Mouse (Mus musculus): ENCODE data around the gene Crk.

The Crk gene

DNA sequence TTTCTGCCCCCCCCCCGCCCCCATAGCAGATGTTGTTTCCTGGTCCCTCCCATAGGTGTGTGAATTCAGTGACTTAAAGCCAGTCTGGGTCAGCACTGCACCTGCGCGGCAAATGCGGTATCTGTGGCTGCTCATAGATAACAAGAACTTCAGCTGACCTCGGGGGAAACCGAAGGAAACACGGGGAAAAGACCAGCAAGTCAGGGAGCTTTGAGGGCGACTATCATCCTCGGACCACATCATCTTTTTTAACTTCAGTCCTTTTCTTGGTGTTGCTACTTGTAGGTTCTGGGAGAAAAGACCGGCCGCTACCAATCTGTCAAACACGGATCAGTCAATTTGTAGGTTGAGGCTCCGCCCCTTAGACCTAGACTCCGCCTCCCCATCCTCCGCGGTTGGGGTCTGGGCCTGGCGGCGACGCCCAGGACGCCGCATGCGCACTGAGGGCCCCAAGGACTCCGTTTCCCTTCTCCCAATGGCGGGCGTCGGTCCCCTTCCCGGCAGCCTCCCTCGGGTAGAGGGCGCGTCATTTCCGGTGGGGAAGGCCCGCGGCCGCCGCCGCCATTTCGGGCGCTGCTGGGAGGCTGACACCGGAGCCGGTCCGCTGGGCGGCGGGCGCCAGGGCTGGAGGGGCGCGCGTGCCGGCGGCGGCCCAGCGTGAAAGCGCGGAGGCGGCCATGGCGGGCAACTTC is at the start of gene Crk:
Gene Crk, plus strand, starts transcription at position 513 of the 692 bp plus-strand sequence.
- peak; percentile 90 for DNase-seq (ENCODE audit: low spot score)

DNA sequence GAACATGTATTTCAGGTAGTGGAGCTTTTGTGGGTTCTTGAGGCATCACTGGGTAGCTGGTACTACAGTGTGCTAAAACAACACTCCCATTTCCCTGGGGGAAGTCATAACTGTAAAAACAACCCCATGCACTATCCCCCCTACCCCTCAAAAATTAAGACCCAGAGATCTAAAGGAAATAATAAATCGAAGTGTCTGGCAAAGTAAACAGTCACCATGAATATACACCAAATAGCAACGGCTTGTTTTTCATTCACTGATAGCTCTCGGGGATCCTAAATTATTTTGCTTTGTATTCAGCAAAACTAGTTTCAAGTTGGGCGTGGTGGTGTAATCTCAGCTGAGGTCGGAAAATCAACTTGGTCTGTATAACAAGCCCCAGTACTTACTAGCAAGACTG is 49.0 kb upstream of the Crk start:
- no peak for DNase-seq (ENCODE audit: low spot score)

DNA sequence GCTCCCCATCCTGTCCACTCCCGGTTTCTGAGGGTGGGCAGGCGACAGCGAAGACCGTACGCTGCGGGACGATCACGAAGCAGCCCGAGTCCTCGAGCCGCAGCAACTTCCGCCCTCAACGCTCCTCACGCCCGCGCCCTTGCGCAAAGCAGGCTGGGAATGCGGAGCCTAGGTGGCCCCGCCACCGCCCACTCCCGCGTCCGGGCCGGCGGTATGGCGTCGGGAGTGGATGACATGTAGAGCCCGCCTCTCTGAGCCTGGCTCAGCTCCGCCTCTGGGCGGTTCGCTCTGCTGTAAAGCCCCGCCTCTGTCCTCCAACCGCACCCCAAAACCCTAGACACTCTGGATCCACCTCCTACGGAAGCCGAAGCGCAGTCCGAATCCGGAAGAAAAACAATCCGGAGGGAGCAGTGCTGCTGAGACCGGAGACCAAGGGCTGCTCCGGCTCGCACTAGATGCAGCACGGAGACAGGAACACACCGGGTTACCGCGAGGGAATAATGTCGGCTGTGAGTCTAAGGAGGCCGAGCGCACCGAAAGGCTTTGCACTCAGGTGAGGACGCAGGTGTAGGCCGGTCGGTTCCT is 48.3 kb upstream of the Crk start, which contains the start of gene Inpp5k:
Gene Inpp5k, plus strand, starts transcription at position 344 of the 585 bp plus-strand sequence.
- peak; percentile 76 for DNase-seq (ENCODE audit: low spot score)

DNA sequence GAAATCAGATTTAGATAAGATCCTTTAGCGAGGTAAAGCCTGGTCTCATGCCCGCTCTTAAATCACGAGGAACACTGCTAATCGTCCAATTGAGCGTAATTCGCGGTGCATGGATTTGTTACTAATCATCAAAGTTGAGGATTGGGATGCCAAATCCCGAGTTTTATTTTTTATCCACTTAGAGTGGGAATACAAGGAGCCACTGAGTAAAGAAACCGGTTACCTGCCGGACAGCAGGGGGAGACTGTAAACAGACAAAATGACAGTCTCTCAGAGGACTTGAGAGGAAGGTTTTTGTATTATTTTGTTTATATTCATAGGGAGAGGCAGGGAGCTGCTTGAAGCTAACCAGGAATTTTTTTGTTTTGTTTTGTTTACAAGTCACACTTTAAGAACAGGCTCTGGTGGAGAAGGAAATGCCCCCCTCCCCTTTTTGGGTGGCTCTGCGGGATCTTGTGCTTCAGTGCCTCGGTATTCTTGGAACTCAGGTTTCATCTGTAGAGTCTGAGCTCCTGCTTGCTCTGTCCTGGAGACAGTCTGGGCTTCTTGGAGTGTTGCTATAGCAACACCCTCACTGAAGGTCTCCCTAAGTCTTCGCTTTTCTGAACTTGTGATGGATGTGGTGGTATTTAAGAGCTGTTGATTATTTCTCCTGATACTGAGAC is 47.4 kb upstream of the Crk start:
- no peak for DNase-seq (ENCODE audit: low spot score)

DNA sequence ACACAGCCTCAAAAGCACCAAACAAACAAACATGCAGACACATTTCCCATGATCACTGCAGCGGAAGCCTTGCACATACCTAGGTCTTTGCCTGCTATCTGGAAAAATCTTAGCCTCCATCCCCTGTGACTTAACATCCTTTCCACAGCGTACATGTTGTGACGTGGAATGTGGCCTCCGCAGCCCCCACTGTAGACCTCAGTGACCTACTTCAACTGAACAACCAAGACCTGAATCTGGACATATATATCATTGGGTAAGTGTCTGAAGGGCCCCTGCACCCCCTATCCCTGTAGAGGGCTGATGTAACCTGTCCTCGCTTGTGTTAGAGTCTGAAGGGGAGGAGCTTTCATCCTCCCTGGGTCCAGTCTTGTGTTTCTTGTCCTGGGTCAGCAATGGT is 46.1 kb upstream of the Crk start:
- DNase-seq (ENCODE audit: low spot score) = no peak

DNA sequence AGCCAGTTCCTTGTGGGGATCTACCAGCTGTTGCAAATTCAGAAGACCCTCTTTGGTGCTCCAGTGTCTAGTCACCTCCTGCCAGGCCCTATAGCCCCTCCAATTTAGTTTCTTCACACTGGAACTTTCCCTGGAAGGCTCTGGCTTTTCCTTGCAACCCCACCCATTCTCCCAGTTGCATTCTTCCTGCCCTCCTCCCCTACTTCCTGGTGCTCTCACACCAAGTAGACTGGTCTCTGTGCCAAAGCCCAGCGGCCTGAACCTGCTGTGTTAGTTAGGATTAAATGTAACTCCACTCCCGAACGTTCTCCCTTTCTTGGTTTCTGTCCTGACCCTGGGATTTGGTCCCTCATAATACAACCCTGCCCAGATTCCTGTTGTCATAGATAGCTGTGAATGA is 44.3 kb upstream of the Crk start:
- DNase-seq (ENCODE audit: low spot score) = no peak

DNA sequence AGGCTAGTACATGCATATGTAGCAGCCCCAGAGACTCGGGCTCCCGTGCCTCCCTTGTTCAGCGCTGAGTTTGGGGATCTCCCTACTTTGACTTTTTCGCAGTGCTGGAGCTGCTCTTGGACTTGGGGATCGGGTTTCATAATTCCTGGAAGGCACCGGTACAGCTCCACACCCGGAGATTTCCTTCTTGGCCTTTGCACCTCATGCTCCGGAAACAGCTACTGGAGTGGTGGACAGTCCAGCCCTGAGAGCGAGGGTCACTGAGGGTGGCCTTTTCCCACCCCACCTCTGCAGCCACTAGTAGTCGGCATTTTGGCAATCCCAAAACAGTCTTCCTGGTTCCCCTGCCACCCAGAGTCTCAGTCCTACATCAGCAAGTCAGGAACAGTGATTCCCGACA is 43.7 kb upstream of the Crk start:
- no peak for DNase-seq (ENCODE audit: low spot score)

DNA sequence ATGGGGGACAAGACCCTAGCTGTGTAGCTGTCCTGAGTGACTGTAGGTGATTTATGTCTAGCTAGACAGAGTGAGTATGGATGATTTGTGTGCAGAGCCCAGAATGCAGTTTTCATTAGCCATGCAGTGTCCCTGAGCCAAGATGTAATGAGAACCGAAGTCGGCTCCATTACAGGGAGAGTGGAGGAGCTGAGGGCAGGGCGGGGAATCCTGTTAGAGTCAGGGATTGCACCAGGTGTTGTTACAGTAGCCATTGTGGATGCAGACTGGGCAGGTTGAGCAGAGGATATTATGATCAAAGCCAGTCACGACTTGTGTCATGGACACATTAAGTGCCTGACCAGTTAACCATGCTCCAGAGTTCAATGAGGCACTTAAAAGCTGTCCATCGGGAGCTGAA is 35.7 kb upstream of the Crk start:
- DNase-seq (ENCODE audit: low spot score) = no peak

DNA sequence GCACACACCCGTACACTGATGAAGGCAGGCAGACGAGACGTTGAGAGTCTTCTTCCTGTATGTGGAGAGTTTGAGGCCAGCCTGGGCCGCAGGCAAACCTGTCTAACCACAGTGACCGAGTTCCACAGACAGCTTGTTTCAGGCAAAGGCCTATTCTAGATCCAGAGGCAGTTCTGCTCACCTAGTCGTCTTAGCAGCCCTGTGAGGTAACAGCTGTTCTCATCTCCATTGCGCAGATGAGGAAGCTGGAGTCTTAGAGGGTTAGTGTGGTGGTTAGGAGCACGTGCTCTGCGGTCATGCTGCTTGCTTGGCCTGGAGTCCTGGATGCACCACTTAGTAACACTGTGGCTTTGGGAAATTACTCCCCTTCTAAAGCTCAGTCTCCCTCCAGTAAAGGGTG is 34.4 kb upstream of the Crk start:
- no peak for DNase-seq (ENCODE audit: low spot score)

DNA sequence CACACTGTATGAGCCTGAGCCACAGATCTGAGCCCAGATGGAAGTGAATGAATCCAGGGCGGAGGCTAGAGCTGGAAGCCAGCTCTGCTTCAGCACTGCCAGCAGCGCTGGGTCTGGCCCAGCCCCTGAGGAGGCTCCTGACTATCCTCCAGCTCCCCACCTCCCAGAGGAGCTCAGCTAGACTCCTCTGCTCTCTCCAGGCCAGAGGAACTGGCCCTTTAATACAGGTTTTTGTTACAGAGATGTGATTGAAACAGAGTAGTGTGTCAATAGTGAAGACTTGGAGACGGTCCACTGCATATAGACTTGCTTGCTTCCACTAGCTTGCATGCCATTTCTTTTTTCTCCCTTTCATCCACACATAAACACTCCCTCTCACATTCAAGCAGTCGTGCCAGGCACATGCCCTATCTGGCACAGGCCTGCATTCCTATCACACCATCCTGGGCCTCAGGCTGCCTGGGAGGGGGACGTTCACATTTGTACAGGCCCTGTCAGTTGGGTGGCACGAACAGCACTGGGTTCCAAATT is 31.3 kb upstream of the Crk start:
- no peak for DNase-seq (ENCODE audit: low spot score)

DNA sequence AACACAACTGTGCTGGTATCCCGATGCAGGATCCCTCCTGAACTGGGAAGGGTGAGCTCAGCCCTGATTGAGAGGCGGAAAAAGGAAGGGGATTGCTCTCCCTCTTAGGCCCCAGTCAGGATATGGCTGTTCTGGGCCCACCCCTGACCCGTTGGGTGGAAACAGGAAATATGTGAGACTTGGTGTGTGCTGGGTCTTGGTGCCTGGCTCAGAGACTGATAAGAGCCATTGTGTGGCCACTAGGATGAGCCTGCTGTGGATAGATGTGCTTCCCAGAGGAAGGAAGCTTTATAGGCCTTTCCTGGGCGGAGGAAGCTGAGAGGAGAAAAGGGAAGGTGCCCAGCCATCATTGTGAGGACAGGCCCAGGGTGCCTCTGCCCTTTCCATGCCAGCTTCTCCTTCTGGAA is 29.9 kb upstream of the Crk start:
- no peak for DNase-seq (ENCODE audit: low spot score)

DNA sequence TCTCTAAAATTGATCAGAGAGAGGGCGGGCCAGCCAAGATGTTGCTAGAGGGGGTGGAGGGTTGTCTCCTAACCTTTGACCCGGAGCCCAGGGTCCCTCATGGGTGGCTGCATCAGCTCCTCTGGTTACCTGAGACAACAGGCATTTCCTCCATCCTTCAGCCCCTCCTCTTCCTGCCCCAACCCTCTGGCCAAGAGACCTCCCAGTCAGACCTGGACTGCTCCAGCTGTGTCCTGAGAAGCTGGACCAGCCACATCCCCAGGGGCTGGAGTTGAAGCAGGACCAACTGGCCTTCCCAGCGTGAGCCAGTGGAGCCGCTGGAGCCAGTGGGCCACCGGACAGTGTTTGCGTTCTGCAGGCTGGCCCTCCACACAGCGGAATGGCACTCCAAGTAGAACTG is 28.7 kb upstream of the Crk start, which contains the start of gene Myo1c:
Gene Myo1c, plus strand, starts transcription at position 194 of the 400 bp plus-strand sequence.
- no peak for DNase-seq (ENCODE audit: low spot score)

DNA sequence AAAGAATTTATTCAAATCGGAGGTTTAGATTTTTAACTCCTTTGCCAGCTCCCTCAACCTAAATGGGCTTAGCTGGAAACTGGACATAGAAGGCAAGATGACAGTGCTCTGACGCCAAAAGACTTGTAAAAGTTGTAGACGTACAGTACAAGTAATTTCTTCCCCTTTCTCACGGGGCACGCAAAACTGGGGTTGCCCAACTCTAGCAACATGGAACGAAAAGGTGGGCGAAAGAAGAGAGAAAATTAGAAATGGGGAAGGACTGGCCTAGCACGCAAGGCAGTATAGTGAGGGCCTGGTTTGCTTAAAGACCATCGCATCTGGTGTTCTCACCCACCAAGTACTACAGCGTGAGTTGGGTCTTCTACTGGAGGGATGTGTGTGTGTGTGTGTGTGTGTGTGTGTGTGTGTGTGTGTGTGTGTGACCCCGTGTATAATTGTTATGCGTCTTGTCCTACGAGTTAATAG is 28.1 kb upstream of the Crk start:
- DNase-seq (ENCODE audit: low spot score) = no peak

DNA sequence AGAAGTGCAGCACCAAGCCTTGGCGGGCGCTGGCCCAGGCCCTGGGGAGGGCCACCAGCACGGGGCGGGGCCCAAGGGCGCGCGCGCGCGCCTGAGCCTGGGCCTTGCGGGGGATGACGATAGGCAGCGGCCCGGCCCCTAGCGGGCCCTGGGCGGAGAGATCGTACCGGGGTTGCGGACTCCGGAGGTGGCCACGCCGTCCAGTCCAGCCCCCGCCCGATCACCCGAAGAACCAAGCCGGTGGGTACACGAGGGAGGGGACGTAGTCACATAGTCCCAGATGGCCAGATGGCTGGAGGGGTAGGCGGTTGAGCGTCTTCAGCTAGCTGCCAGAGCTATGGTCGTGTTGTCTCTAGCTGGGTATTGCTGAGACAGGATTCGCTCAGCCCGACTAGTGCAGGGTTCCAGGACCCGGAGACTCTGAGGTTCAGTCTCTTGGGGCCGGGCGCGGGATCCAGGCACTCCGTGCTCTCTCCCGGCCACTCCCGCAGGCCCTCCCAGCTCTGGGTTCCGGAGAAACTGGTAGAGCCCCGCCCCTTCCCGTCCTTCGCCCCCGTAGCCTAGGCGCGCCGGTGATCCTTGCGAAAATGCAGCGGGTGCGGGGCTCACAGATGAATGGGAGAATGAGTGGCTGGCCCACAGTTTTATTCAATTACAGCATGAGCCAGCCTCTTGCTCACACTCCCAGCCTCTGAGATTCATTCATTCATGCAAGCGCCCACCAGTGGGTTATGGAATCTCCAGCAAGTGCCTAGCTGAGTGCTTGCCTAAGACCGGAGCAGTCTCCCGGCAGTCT is 27.4 kb upstream of the Crk start:
- peak; percentile 67 for DNase-seq (ENCODE audit: low spot score)

DNA sequence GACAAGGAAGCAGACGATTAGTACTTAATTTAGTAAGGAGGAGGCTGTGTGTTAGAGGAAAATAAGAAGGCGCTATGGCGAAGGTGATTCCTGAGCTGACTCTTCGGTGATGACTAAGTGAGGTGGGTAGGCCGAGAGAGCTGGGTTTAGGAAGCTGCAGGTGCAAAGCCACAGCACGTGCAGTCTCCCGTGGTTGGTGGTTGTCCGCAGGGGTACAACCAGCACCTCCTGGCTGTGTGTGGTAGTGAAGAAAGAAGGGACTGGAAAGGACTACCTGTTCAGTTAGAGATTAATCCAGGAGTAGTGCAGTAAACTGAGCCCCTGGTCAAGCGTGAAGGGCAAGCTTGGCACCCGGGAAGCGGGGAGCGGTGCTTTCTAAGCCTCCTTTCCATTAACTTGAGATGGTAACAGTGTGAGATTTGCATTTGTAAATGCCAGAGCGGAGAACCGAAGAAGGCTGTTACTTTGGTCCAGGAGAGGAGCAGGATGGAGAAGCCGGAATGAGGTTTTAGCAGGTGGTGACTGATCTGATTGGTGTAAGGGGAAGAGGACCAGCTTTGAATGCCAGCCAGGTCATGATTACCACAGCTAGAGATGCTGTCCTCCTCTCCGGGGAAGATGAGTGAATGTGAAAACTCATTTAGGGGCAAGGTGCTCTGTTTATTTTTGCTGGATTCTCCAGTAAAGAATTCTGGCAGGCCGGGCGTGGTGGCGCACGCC is 26.7 kb upstream of the Crk start:
- no peak for DNase-seq (ENCODE audit: low spot score)

DNA sequence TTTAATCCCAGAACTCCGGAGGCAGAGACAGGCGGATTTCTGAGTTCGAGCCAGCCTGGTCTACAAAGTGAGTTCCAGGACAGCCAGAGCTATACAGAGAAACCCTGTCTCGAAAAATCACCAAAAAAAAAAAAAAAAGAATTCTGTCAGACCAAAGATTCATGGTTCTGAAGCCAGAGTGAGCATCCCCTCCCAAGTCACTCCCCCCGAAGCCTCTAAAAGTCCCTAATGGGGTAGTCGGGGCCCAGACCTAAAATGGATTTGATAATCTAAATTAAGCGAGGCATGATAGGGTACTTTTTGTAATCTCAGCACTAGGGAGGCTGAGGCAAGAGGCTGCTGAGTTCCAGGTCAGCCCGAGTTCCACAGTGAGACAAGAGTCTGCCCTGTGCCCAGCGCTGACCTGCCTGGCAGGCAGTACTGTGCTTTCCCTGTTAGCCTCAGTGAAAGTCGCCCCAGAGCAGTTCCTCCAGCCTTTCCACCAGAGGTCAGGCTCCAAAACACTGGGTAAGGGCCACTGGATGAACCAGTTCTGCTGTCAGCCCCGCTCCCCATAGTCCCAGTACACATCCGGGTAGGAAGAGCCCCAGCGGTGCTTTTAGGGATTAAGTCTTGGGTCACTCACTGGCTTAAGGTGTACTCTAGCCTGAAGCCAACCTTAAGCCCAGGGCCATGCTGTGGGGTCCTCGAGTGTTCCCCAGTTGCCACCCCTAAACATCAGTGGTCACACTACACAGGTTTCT is 25.9 kb upstream of the Crk start:
- no peak for DNase-seq (ENCODE audit: low spot score)

DNA sequence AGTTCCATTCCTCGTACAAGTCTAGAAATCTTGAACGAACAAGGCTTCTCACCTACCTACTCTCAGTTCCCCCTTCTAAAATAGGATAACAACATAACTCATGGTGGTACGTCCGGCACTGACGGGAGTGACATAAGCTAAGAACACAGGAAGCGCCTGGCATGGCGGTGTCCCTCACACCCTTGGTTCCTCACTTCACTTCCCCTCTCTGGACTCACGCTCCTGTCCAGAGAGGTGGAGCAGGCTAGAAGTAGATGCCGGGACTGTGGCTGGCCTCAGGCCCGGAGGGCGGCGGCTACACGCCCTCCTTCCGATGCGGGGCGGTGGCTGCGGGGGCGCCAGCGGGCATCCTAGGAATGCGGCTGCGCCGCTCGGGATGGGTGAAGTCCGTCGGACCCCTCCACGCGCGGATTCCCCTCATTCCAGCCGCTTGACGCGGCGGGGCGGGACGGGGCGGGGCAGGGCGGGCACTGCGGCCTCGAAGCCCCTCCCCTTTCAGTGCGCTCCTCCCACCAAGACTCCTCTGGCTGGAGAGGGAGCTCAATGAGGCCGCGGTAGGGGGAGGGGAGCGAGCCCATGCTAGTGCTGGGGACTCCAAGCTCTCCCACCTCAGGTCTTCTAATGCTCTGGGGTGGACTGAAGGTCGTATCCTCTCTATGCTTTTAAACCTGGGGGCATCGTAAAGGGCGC is 25.1 kb upstream of the Crk start:
- peak; percentile 62 for DNase-seq (ENCODE audit: low spot score)

DNA sequence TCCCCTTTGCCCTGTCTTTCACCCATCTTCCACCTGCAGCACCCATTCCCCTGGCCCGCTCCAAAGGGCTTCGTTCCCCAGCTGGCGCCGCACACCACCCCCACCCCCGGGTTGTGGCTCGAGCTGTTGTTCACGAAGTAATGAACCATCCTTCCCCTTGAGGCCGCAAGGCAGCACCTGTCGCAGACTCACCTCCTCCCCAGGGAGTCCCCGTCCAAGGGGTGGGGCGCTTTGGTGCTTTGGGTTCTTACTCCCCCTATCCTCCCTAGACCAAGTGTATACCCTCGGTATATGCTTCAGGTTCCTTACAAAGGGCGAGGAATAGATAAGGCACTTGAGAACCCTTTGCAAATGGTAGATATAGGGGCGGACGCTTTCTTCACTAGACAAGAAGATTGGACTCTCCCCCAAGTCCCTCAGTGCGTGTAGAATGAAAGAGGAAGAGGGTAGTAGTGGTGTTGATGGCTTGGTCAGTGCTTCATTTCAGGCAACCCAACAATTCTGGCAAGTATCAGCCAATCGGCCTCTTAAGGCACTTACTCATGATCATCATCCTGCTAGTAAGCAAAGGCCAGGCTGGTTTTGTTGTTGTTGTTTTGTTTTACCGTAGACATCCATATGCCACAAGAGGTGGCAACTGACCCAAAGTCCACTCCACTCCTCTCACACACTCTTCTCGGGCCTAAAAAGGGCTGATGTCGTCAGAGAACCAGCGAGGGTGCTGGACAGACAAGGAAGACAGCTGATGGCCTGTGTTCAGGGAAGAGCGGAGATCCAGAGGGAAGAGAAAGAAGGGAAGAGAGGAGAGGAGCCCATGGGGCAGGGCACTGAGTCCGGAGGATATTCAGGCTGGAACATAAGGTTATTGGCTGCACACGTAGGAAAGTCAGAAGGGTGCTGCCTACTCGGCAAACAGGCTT is 24.3 kb upstream of the Crk start:
- no peak for DNase-seq (ENCODE audit: low spot score)
